Comparison of ENCODE assay signal across 18 mouse cellular contexts in the genomic region with DNA sequence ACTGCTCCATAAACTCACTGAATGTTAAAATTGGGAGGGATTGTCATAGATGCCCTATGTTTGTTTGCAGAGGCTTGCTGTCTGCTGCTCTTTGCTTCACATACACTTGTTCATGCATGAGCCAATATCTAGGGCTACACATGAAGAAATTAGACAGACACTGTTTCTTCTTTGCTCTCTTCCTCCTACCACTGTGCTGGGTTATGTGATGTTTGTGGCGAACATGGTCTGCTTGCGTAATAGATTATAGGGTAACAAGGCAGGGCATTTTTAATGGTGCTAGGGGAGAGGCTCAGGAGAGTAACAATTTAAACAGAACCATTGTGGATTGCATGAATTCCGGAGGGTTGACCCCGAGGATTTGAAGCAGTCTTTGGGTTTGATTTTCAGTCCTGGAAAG. TPM values are rescaled to one million over a fixed set of nuclear protein-coding genes. Genes with fewer than 3 reads are reported as not detected.
"Had no signal": no experiment of that assay in that cellular context is flagged by ENCODE, and none has a peak within 500 bp of the region (broad histone marks: within the 10 kb centered on the region; RNA-seq: fewer than 3 reads in every experiment).

No protein-coding gene starts in this region.

- ATAC-seq: midbrain, embryonic 16.5 days had no signal

- DNase-seq: lung, adult 18-20 months; lung, embryonic 14.5 days; lung, postnatal 10 days; lung, postnatal 4 days; midbrain, embryonic 14.5 days; right cerebral cortex, postnatal 14 days; right cerebral cortex, postnatal 4 days; spleen, adult 18-20 months; thymus, adult 18-20 months; thymus, postnatal 14 days; thymus, postnatal 36 days had no signal

- H3K9me3 ChIP-seq: midbrain, embryonic 10.5 days; midbrain, embryonic 12.5 days; neural tube, embryonic 12.5 days had no signal

- H3K4me2 ChIP-seq: lung, embryonic 14.5 days; midbrain, embryonic 12.5 days; neural tube, embryonic 12.5 days had no signal

- H3K4me1 ChIP-seq: midbrain, embryonic 10.5 days; midbrain, embryonic 12.5 days; neural tube, embryonic 12.5 days had no signal

- H3K4me3 ChIP-seq: midbrain, embryonic 10.5 days; midbrain, embryonic 12.5 days; neural tube, embryonic 12.5 days had no signal

- H3K27ac ChIP-seq: liver, embryonic 14.5 days; midbrain, embryonic 10.5 days; midbrain, embryonic 12.5 days; neural tube, embryonic 12.5 days had no signal

- H3K27me3 ChIP-seq: midbrain, embryonic 12.5 days; neural tube, embryonic 12.5 days had no signal

- H3K36me3 ChIP-seq: midbrain, embryonic 10.5 days; midbrain, embryonic 12.5 days; neural tube, embryonic 12.5 days had no signal

RNA-seq across cellular contexts. Expression of a gene that starts 21.3 kb away (rescaled TPM):
- total RNA-seq: megakaryocyte-erythroid progenitor cell, adult 5-6 weeks had no signal

RNA-seq across cellular contexts. Expression of a gene that starts 41.8 kb away (rescaled TPM):
- polyA plus RNA-seq: midbrain, embryonic 10.5 days; midbrain, embryonic 12.5 days; neural tube, embryonic 12.5 days; neural tube, embryonic 14.5 days had no signal
